Mouse (Mus musculus) forebrain, embryonic 16.5 days (tissue): ENCODE data around the gene Ctdsp1. TPM values are rescaled to one million over a fixed set of nuclear protein-coding genes. Genes with fewer than 3 reads are reported as not detected.

Source experiments
- ATAC-seq: fragments of 200-750 bp; cut with Nextera tagmentation; 2 replicates; pipeline ENCODE4 v1.8.0; 2017; ENCODE audit warnings: mild to moderate bottlenecking, moderate library complexity
- H3K27ac ChIP-seq: fragments of 300-500 bp; sonication (generic); 2 replicates; pipeline ENCODE4 v1.5.1; 2014; ENCODE audit warnings: low read length, control low read depth
- H3K27me3 ChIP-seq: fragments of 300-500 bp; sonication (generic); replicated peaks from 2 replicates; pipeline ENCODE4 v1.6.1; 2014; ENCODE audit warnings: low read length; ENCODE audit not compliant: control insufficient read depth, insufficient read depth
- H3K36me3 ChIP-seq: fragments of 300-500 bp; sonication (generic); 2 replicates; pipeline ENCODE4 v1.6.1; 2014; ENCODE audit not compliant: control insufficient read depth, insufficient read depth
- H3K4me1 ChIP-seq: fragments of 300-500 bp; sonication (generic); replicated peaks from 2 replicates; pipeline ENCODE4 v1.6.1; 2014; ENCODE audit warnings: low read length; ENCODE audit not compliant: control insufficient read depth, insufficient read depth
- H3K4me2 ChIP-seq: fragments of 300-500 bp; sonication (generic); 2 replicates; pipeline ENCODE4 v1.6.1; 2014; ENCODE audit warnings: mild to moderate bottlenecking, low read length, control low read depth
- H3K4me3 ChIP-seq: fragments of 300-500 bp; sonication (generic); replicated peaks from 2 replicates; pipeline ENCODE4 v1.5.1; 2014; ENCODE audit warnings: mild to moderate bottlenecking, low read length, control low read depth
- H3K9ac ChIP-seq: fragments of 300-500 bp; sonication (generic); replicated peaks from 2 replicates; pipeline ENCODE4 v1.6.1; 2014; ENCODE audit warnings: low read depth, low read length, control low read depth
- H3K9me3 ChIP-seq: fragments of 300-500 bp; sonication (generic); 2 replicates; pipeline ENCODE4 v1.6.1; 2016; ENCODE audit warnings: low read length; ENCODE audit not compliant: control insufficient read depth
- WGBS: fragments of 180-500 bp; shearing (Covaris S2); extraction: QIAGEN DNeasy Blood & Tissue Kit; methylation state at CpG from one replicate; pipeline ENCODE4 v1.1.7; 2014; 5-methylcytosine and 5-hydroxymethylcytosine counted together
- polyA plus RNA-seq: library from polyadenylated mRNA; unstranded; fragments of >200 nt; fragmentation: Nextera tagmentation; extraction: Ambion mirVana; gene quantifications from 2 replicates; pipeline ENCODE4 v1.2.1, GENCODE M21; 2015

The Ctdsp1 gene
- polyA plus RNA-seq, 1 experiment from 2014 or later: 18.6 TPM

GRCm38 (mm10) chr1:74357531-74357930 is 33.8 kb upstream of the Ctdsp1 start:
- H3K4me2 ChIP-seq: no peak overlapping the region
- H3K4me3 ChIP-seq: no peak overlapping the region
- no peaks in the 10 kb centered on the region for H3K9me3 ChIP-seq
- no peak overlapping the region for H3K27ac ChIP-seq
- 0 out of 2 replicates have a peak, but pooled peaks cover 4% of the 10 kb centered on the region for H3K36me3 ChIP-seq
- no peaks in the 10 kb centered on the region for H3K4me1 ChIP-seq
- ATAC-seq: no peak
- no peaks in the 10 kb centered on the region for H3K27me3 ChIP-seq
- H3K9ac ChIP-seq: no peak overlapping the region

- 89% methylated on average over 5 of the region's 5 CpGs for WGBS
- H3K27ac ChIP-seq: no peak overlapping the region
- no peak overlapping the region for H3K9ac ChIP-seq
- no peak overlapping the region for H3K4me2 ChIP-seq
- H3K4me1 ChIP-seq: no peaks in the 10 kb centered on the region
- H3K4me3 ChIP-seq: no peak overlapping the region
- no peak for ATAC-seq
- H3K27me3 ChIP-seq: no peaks in the 10 kb centered on the region
- H3K9me3 ChIP-seq: no peaks in the 10 kb centered on the region
- no peaks in the 10 kb centered on the region for H3K36me3 ChIP-seq
Observed at GRCm38 (mm10) chr1:74359952-74360517, 31.3 kb upstream of the Ctdsp1 start.

DNA sequence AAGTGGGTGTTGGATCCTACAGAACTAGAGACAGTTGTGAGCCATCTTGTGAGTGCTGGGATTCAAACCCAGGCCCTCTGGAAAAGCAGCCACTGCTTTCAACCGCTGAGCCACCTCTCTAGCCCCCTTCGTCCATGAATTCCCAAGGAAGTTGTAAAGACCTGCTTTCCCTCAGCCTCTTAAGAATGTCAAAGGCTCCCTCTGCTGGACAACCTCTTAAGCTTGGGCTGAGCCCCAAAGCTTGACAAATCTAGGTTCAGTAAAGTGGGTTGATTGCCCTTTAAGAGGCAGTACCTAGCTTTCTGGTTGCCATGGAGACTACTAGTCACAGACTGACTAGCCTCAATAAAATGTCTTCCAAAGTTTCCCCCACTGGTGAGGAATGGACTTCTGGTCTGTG is 29.5 kb upstream of the Ctdsp1 start, which contains the start of gene Catip:
TSS of gene Catip (plus strand) at position 297 of the 400 bp plus-strand sequence.
- Histone ChIP-seq H3K4me1 (no peaks in the 10 kb centered on the region), H3K9ac (no peak within 1 kb of the TSS), H3K9me3 (no peaks in the 10 kb centered on the region), H3K27ac (no peak within 1 kb of the TSS), H3K27me3 (no peaks in the 10 kb centered on the region), H3K4me2 (no peak within 1 kb of the TSS), H3K4me3 (no peak within 1 kb of the TSS), H3K36me3 (no peaks in the 10 kb centered on the region)
- WGBS: 0% methylated on average over 2 of the region's 2 CpGs
- ATAC-seq: peak; percentile 86

- H3K9ac ChIP-seq: no peak overlapping the region
- H3K4me3 ChIP-seq: no peak overlapping the region
- H3K27me3 ChIP-seq: no peaks in the 10 kb centered on the region
- peak; percentile 27; the same call in 1 of the 2 replicates for ATAC-seq
- no peak overlapping the region for H3K4me2 ChIP-seq
- H3K9me3 ChIP-seq: no peaks in the 10 kb centered on the region
- no peaks in the 10 kb centered on the region for H3K36me3 ChIP-seq
- 68% methylated on average over 17 of the region's 17 CpGs for WGBS
- no peaks in the 10 kb centered on the region for H3K4me1 ChIP-seq
- H3K27ac ChIP-seq: no peak overlapping the region
Observed at GRCm38 (mm10) chr1:74362325-74363229, 28.7 kb upstream of the Ctdsp1 start.

DNA sequence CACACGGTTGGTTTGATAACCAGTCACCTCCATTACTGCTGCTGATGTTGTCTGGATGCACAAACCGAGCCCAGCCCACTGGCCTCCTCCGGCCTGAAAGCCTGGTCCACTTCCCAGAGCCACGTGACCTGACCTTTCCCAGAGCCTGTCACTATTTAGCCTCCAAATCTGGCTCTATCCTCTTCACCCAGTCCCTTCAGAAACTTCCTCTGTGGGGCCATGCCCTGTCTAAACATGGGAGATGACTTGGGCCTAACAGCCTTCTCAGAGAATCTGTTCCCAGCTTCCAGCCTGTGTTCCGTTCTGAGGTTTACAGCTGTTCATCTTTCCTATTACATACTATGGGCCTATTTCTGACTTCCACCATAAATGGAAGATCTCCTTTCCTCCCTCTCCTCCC is 27.9 kb upstream of the Ctdsp1 start:
- Histone ChIP-seq H3K9ac (no peak overlapping the region), H3K27ac (no peak overlapping the region), H3K4me1 (no peaks in the 10 kb centered on the region), H3K4me2 (no peak overlapping the region), H3K27me3 (no peaks in the 10 kb centered on the region), H3K9me3 (no peaks in the 10 kb centered on the region), H3K4me3 (no peak overlapping the region), H3K36me3 (no peaks in the 10 kb centered on the region)
- no peak for ATAC-seq
- WGBS: 78% methylated on average over 5 of the region's 5 CpGs

- H3K27ac ChIP-seq: no peak overlapping the region
- 87% methylated on average over 8 of the region's 8 CpGs for WGBS
Observed at GRCm38 (mm10) chr1:74364270-74364669, 27.0 kb upstream of the Ctdsp1 start.

DNA sequence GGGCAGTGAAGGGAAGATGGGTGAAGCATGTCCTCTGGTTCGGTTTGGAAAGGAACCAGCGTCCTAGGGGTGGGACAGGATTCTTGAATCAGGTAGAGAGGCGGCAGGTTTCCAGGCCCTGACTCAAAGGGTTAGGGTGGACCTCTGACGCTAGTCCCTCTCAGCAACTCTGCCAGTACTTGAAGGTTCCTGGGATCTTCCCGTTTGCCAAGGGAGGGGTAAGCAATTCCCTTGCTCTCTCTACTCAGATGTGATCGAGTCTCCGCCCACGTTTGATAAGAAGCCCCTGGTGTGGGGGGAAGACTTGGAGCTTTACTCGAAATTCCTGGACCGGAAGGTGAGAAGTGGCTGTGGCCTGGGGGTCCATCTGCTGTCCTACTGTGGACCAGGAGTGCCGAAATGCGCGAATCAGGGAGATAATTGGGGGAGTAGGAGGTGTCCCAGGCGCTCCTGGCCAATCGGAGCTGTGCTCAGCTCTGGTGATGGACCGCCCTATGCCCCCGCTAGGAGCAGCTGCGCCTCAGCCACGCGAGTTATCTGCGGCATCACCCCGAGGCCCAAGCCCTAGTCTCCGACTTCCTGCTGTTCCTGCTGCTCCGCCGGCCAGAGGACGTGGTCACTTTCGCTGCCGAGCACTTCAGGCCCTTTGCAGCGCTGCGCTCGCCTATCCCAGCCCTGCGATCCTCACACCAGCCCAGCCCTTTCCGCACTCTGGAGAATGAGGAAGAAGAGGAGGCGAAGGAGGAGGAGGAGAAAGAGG is 23.2 kb upstream of the Ctdsp1 start:
- H3K27ac ChIP-seq: no peak overlapping the region
- WGBS: 25% methylated on average over 34 of the region's 34 CpGs
- ATAC-seq: peak; percentile 65; the same call in 1 of the 2 replicates
- H3K9me3 ChIP-seq: no peaks in the 10 kb centered on the region
- peak overlapping the region; percentile 32 for H3K4me3 ChIP-seq
- H3K36me3 ChIP-seq: no peaks in the 10 kb centered on the region
- H3K27me3 ChIP-seq: no peaks in the 10 kb centered on the region
- H3K9ac ChIP-seq: 0 out of 2 replicates have a peak overlapping the region, but pooled peaks have one; percentile 38
- H3K4me2 ChIP-seq: peak overlapping the region; percentile 49
- H3K4me1 ChIP-seq: no peaks in the 10 kb centered on the region

More at GRCm38 (mm10) chr1:74364270-74364669, 27.0 kb upstream of the Ctdsp1 start:
- ATAC-seq: no peak
- Histone ChIP-seq H3K4me3 (no peak overlapping the region), H3K27me3 (no peaks in the 10 kb centered on the region), H3K9me3 (no peaks in the 10 kb centered on the region), H3K4me2 (no peak overlapping the region), H3K9ac (no peak overlapping the region), H3K4me1 (no peaks in the 10 kb centered on the region), H3K36me3 (no peaks in the 10 kb centered on the region)

DNA sequence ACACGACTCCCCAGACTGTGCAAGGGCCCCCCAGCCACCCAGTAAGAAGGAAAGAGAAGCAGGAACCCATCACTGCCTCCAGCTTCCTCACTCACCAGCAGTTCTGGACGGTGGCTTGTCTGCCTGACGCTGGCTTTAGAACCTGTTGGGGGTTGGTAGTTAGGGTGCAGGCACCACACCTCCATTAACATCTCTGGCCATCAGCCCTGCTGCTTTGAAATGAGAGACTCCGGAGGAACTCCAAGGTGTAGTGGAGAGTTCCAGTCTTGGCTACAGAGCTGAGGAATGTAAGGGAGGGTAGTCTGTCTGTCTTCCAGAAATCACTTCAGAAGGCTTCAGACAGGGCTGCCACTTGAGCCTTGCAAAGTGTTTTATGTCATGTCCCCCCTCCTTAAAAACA is 21.3 kb upstream of the Ctdsp1 start:
- no peaks in the 10 kb centered on the region for H3K36me3 ChIP-seq
- H3K9me3 ChIP-seq: no peaks in the 10 kb centered on the region
- no peaks in the 10 kb centered on the region for H3K4me1 ChIP-seq
- H3K27me3 ChIP-seq: no peaks in the 10 kb centered on the region
- H3K27ac ChIP-seq: no peak overlapping the region
- no peak overlapping the region for H3K9ac ChIP-seq
- WGBS: 50% methylated on average over 4 of the region's 4 CpGs
- no peak overlapping the region for H3K4me3 ChIP-seq
- ATAC-seq: no peak
- H3K4me2 ChIP-seq: no peak overlapping the region

DNA sequence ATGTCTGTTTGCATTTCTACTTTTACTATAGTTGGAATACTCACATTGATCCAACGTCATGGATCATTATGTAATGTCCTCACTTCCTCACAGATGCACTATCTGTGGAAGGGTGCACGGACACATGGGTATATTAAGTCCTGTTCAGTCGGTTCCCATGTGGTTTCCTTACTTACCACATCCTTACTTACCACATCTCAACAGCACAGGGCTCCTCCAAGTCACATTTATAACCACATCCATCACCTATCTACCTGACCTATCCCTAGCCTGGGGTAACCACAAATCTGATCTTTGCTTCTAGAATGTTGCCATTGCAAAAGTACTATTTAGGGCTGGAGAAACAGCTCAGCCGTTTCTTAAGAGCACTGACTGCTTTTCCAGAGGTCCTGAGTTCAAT is 17.9 kb upstream of the Ctdsp1 start:
- Histone ChIP-seq H3K4me2 (no peak overlapping the region), H3K36me3 (no peaks in the 10 kb centered on the region), H3K4me1 (no peaks in the 10 kb centered on the region), H3K9me3 (no peaks in the 10 kb centered on the region), H3K9ac (no peak overlapping the region), H3K27me3 (no peaks in the 10 kb centered on the region), H3K4me3 (no peak overlapping the region), H3K27ac (no peak overlapping the region)
- no peak for ATAC-seq
- 79% methylated on average over 4 of the region's 4 CpGs for whole genome bisulfite sequencing
